Mouse (Mus musculus) MEL (cell line): ENCODE measurements around the gene Synj1. TPM values are rescaled to one million over a fixed set of nuclear protein-coding genes. Genes with fewer than 3 reads are reported as not detected.
A peak's percentile ranks its signal among the peaks of the same experiment; 100 is the strongest.

ENCODE experiments used
- DNase-seq: peaks from one replicate; pipeline ENCODE4 v3.0.0; 2011; ENCODE audit warnings: low read depth, low spot score
- H3K27ac ChIP-seq: 2 replicates; pipeline ENCODE4 v1.5.1; 2012; ENCODE audit warnings: low read depth, mild to moderate bottlenecking, control low read depth, low read length, moderate library complexity; ENCODE audit not compliant: control insufficient read depth
- H3K27me3 ChIP-seq, 2 experiments: fragments of 150-350 bp in 1 of 2; sonication (generic) in 1 of 2; 2 replicates each; pipeline ENCODE4 v1.6.1; 2012; ENCODE audit warnings: low read length in 2 of 2, mild to moderate bottlenecking in 2 of 2, improper control_type of control experiment in 1 of 2, moderate library complexity in 1 of 2; ENCODE audit not compliant: insufficient read depth in 2 of 2, control insufficient read depth in 1 of 2
- H3K36me3 ChIP-seq, 2 experiments: 2 replicates each; pipeline ENCODE4 v1.6.1; 2012 to 2014; ENCODE audit warnings: low read length in 2 of 2, improper control_type of control experiment in 1 of 2, inconsistent platforms in 1 of 2, mild to moderate bottlenecking in 1 of 2; ENCODE audit not compliant: insufficient read depth in 2 of 2, control insufficient read depth in 1 of 2
- H3K4me1 ChIP-seq, 2 experiments: fragments of 150-350 bp in 1 of 2; sonication (generic) in 1 of 2; 2 replicates each; pipeline ENCODE4 v1.6.1; 2012; ENCODE audit warnings: low read length in 2 of 2, improper control_type of control experiment in 1 of 2, mild to moderate bottlenecking in 1 of 2; ENCODE audit not compliant: insufficient read depth in 2 of 2, control insufficient read depth in 1 of 2
- H3K4me3 ChIP-seq, 2 experiments: fragments of 150-350 bp in 1 of 2; sonication (generic) in 1 of 2; 2 replicates each; pipeline ENCODE4 v1.5.1; 2012; ENCODE audit warnings: low read depth in 2 of 2, low read length in 2 of 2, mild to moderate bottlenecking in 2 of 2, moderate library complexity in 2 of 2, control low read depth in 1 of 2, improper control_type of control experiment in 1 of 2; ENCODE audit not compliant: control insufficient read depth in 1 of 2, insufficient read depth in 1 of 2
- H3K79me2 ChIP-seq: 2 replicates; pipeline ENCODE4 v1.6.1; 2012; ENCODE audit warnings: mild to moderate bottlenecking, low read length, moderate library complexity; ENCODE audit not compliant: control insufficient read depth, poor library complexity, insufficient read depth
- H3K9ac ChIP-seq: 2 replicates; pipeline ENCODE4 v1.6.1; 2012; ENCODE audit warnings: low read depth, mild to moderate bottlenecking, control low read depth, low read length, moderate library complexity; ENCODE audit not compliant: control insufficient read depth, poor library complexity, severe bottlenecking
- H3K9me3 ChIP-seq: fragments of 150-350 bp; sonication (generic); replicated peaks from 2 replicates; pipeline ENCODE4 v1.6.1; 2012; ENCODE audit warnings: mild to moderate bottlenecking, low read length, improper control_type of control experiment, moderate library complexity; ENCODE audit not compliant: insufficient read depth
- CHD1 ChIP-seq: IDR thresholded peaks from 2 replicates; pipeline ENCODE4 v1.6.1; 2012; ENCODE audit warnings: low read depth, mild to moderate bottlenecking, inconsistent platforms, low read length, improper control_type of control experiment
- CHD2 ChIP-seq: IDR thresholded peaks from 2 replicates; pipeline ENCODE4 v1.6.1; 2011; ENCODE audit warnings: low read length, improper control_type of control experiment
- CTCF ChIP-seq, 3 experiments: IDR thresholded peaks in 2 of 3; conservative IDR thresholded peaks in 1 of 3; 2 replicates each; pipeline ENCODE4 v1.5.1; 2011 to 2012; ENCODE audit warnings: low read length in 3 of 3, low read depth in 2 of 3, mild to moderate bottlenecking in 2 of 3, improper control_type of control experiment in 1 of 3, inconsistent platforms in 1 of 3, mixed read lengths in 1 of 3, moderate library complexity in 1 of 3; ENCODE audit not compliant: control insufficient read depth in 1 of 3, insufficient read depth in 1 of 3, poor library complexity in 1 of 3, severe bottlenecking in 1 of 3
- E2F4 ChIP-seq: IDR thresholded peaks from 2 replicates; pipeline ENCODE4 v1.6.1; 2011; ENCODE audit warnings: low read depth, low read length, improper control_type of control experiment, borderline replicate concordance
- ELF1 ChIP-seq: IDR thresholded peaks from 2 replicates; pipeline ENCODE4 v1.6.1; 2014; ENCODE audit warnings: low read depth, mild to moderate bottlenecking, inconsistent platforms, low read length, improper control_type of control experiment, moderate library complexity
- ETS1 ChIP-seq: IDR thresholded peaks from 2 replicates; pipeline ENCODE4 v1.6.1; 2012; ENCODE audit warnings: low read depth, mild to moderate bottlenecking, inconsistent platforms, low read length, improper control_type of control experiment, moderate library complexity
- GATA1 ChIP-seq: IDR thresholded peaks from 2 replicates; pipeline ENCODE4 v1.6.1; 2011; ENCODE audit warnings: low read depth, low read length, improper control_type of control experiment
- HCFC1 ChIP-seq: IDR thresholded peaks from 2 replicates; pipeline ENCODE4 v1.6.1; 2012; ENCODE audit warnings: low read depth, mild to moderate bottlenecking, inconsistent platforms, low read length, improper control_type of control experiment, moderate library complexity
- KAT2A ChIP-seq: conservative IDR thresholded peaks from 2 replicates; pipeline ENCODE4 v1.6.1; 2012; ENCODE audit warnings: low read depth, low read length, improper control_type of control experiment, inconsistent platforms
- MAFK ChIP-seq: IDR thresholded peaks from 2 replicates; pipeline ENCODE4 v1.6.1; 2011; ENCODE audit warnings: low read depth, mild to moderate bottlenecking, low read length, improper control_type of control experiment, borderline replicate concordance
- MAX ChIP-seq: IDR thresholded peaks from 2 replicates; pipeline ENCODE4 v1.6.1; 2011; ENCODE audit warnings: low read length, improper control_type of control experiment
- MAZ ChIP-seq: IDR thresholded peaks from 2 replicates; pipeline ENCODE4 v1.6.1; 2012; ENCODE audit warnings: low read depth, mild to moderate bottlenecking, inconsistent platforms, low read length, improper control_type of control experiment
- MEF2A ChIP-seq: IDR thresholded peaks from 2 replicates; pipeline ENCODE4 v1.6.1; 2014; ENCODE audit warnings: low read depth, mild to moderate bottlenecking, inconsistent platforms, low read length, improper control_type of control experiment; ENCODE audit not compliant: poor library complexity, insufficient replicate concordance, severe bottlenecking; ENCODE audit errors: extremely low read depth
- MXI1 ChIP-seq: IDR thresholded peaks from 2 replicates; pipeline ENCODE4 v1.6.1; 2011; ENCODE audit warnings: mild to moderate bottlenecking, low read depth, low read length, improper control_type of control experiment
- MYB ChIP-seq: IDR thresholded peaks from 2 replicates; pipeline ENCODE4 v1.6.1; 2011; ENCODE audit warnings: mild to moderate bottlenecking, low read depth, low read length, improper control_type of control experiment
- MYC ChIP-seq: IDR thresholded peaks from 2 replicates; pipeline ENCODE4 v1.6.1; 2011; ENCODE audit warnings: low read depth, mild to moderate bottlenecking, low read length, improper control_type of control experiment, moderate library complexity
- NRF1 ChIP-seq: IDR thresholded peaks from 2 replicates; pipeline ENCODE4 v1.6.1; 2014; ENCODE audit warnings: low read depth, mild to moderate bottlenecking, inconsistent platforms, low read length, improper control_type of control experiment, moderate library complexity; ENCODE audit not compliant: poor library complexity, insufficient read depth, severe bottlenecking
- POLR2AphosphoS2 ChIP-seq: IDR thresholded peaks from 2 replicates; pipeline ENCODE4 v1.6.1; 2011; ENCODE audit warnings: low read length, improper control_type of control experiment
- POLR2AphosphoS5 ChIP-seq: IDR thresholded peaks from 2 replicates; pipeline ENCODE4 v1.6.1; 2012; ENCODE audit warnings: low read depth, borderline replicate concordance, mild to moderate bottlenecking, inconsistent platforms, low read length, moderate library complexity, mixed read lengths
- RAD21 ChIP-seq: IDR thresholded peaks from 2 replicates; pipeline ENCODE4 v1.6.1; 2011; ENCODE audit warnings: mild to moderate bottlenecking, low read depth, low read length, improper control_type of control experiment
- RCOR1 ChIP-seq: IDR thresholded peaks from 2 replicates; pipeline ENCODE4 v1.6.1; 2012; ENCODE audit warnings: low read depth, mild to moderate bottlenecking, inconsistent platforms, low read length, improper control_type of control experiment
- SIN3A ChIP-seq: IDR thresholded peaks from 2 replicates; pipeline ENCODE4 v1.6.1; 2012; ENCODE audit warnings: low read length, improper control_type of control experiment, inconsistent platforms
- SMC3 ChIP-seq: IDR thresholded peaks from 2 replicates; pipeline ENCODE4 v1.6.1; 2011; ENCODE audit warnings: low read depth, low read length, improper control_type of control experiment
- TAL1 ChIP-seq: IDR thresholded peaks from 2 replicates; pipeline ENCODE4 v1.6.1; 2012; ENCODE audit warnings: mild to moderate bottlenecking, inconsistent platforms, low read length, moderate library complexity, mixed read lengths
- TBP ChIP-seq: IDR thresholded peaks from 2 replicates; pipeline ENCODE4 v1.8.0; 2011; ENCODE audit warnings: low read depth, low read length, improper control_type of control experiment
- TCF12 ChIP-seq: IDR thresholded peaks from 2 replicates; pipeline ENCODE4 v1.6.1; 2014; ENCODE audit warnings: low read depth, mild to moderate bottlenecking, inconsistent platforms, low read length, improper control_type of control experiment, moderate library complexity
- UBTF ChIP-seq: IDR thresholded peaks from 2 replicates; pipeline ENCODE4 v1.6.1; 2012; ENCODE audit warnings: low read depth, mild to moderate bottlenecking, inconsistent platforms, low read length, improper control_type of control experiment, moderate library complexity, borderline replicate concordance; ENCODE audit not compliant: insufficient read depth
- USF1 ChIP-seq: IDR thresholded peaks from 2 replicates; pipeline ENCODE4 v1.6.1; 2014; ENCODE audit warnings: low read depth, mild to moderate bottlenecking, inconsistent platforms, low read length, improper control_type of control experiment, moderate library complexity
- USF2 ChIP-seq, 2 experiments: IDR thresholded peaks; 2 replicates each; pipeline ENCODE4 v1.6.1; 2011 to 2012; ENCODE audit warnings: improper control_type of control experiment in 2 of 2, low read length in 2 of 2, borderline replicate concordance in 1 of 2, inconsistent platforms in 1 of 2, low read depth in 1 of 2, mild to moderate bottlenecking in 1 of 2; ENCODE audit not compliant: insufficient read depth in 1 of 2
- ZC3H11A ChIP-seq: IDR thresholded peaks from 2 replicates; pipeline ENCODE4 v1.6.1; 2012; ENCODE audit warnings: low read depth, mild to moderate bottlenecking, inconsistent platforms, low read length, improper control_type of control experiment
- ZKSCAN1 ChIP-seq: IDR thresholded peaks from 2 replicates; pipeline ENCODE4 v1.6.1; 2012; ENCODE audit warnings: low read depth, mild to moderate bottlenecking, inconsistent platforms, low read length, improper control_type of control experiment, moderate library complexity
- ZMIZ1 ChIP-seq: IDR thresholded peaks from 2 replicates; pipeline ENCODE4 v1.6.1; 2012; ENCODE audit warnings: low read depth, mild to moderate bottlenecking, inconsistent platforms, low read length, improper control_type of control experiment, moderate library complexity
- polyA plus RNA-seq, 2 experiments: library from polyadenylated mRNA; stranded (reverse) in 1 of 2; unstranded in 1 of 2; fragments of >175 nt in 1 of 2; fragments of >200 nt in 1 of 2; gene quantifications; 2 replicates each; pipeline versions ENCODE4 v1.2.1 to v1.2.4; 2012; ENCODE audit warnings: low replicate concordance in 2 of 2, low read depth in 1 of 2; ENCODE audit not compliant: insufficient read length in 2 of 2, insufficient read depth in 1 of 2, missing spikeins in 1 of 2
- total RNA-seq: library from RNA; depleted of rRNA; stranded (reverse); fragments of 300-350 nt; gene quantifications from 2 replicates; pipeline ENCODE4 v1.2.3, GENCODE M21; 2012

Synj1 gene
- total and polyA plus RNA-seq, 3 experiments = 5.0 to 34.5 TPM; not detected in 1

DNA sequence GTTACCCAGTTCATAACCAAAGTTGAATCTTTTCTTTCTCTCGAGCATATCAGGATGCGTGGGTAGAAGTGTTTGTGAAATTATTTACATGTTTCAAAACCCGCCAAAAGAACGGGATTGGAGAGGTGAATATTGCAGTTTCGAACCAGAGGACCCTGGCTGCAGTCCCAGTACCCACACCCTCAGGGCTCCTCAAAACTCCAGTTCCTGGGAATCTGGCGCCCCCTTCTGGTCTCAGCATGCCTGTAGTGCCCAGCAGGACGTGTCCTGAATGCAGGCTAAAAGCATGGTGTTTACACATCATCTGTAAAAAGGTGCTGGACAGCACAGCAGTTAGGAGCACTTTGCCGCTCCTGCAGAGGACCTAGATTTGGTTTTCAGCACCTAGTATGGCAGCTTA lies 34.4 kb upstream of the Synj1 start (continued):
- no peak for TF ChIP-seq POLR2AphosphoS5

DNA sequence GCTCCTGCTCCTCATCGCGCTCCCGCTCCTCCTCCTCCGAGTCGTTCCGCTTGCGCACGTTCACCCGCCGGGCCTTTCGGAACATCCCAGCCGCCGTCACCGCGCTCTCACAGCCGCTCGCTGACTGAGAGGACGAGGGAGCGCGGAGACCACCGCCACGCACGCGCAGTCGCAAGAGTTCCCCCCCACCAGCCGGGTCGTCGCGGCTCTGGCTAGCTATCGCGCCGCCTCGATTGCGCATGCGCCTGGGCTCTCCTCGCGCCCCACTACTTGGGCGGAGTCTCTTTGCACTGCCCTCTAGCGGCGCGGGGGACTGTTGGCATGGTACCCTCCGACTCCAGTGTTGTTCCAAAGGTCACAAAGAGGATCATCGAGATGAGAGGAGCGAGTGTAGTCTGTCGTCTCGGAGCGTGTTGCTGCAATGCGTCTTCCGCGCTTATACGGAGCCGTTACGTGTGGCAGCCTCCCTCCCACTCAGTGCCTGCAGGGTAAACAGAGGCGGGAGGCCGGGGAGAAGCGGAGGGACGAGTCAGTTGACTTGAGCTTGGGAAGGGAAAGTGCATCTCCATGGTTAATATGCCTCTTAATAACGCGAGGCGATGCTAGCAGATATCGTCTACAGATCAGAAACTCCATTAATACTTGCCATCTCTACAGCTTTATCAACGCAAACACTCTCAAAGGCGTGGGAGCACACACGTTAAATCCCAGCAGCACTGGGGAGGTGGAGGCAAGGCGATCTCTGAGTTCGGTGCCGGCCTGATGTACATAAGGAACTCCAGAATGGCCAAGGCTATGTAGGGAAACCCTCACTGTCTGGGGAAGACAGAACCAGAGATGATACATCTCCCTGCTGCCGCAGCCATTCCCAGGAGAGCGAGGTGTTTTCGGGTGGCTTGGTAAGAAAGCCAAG lies 33.4 kb upstream of the Synj1 start, which contains the start of gene Paxbp1:
Gene Paxbp1 (minus strand): TSS at position 274 of the 913 bp plus-strand sequence.
- Histone ChIP-seq H3K36me3 (peaks cover 11 to 14% of the 10 kb centered on the region in 2 experiments), H3K27me3 (no peaks in the 10 kb centered on the region), H3K4me3 (peak within 1 kb of the TSS; percentile 85 to 89)
- TF ChIP-seq SMC3 = no peak; the same call in 1 of the 2 replicates
- TF ChIP-seq CHD2 = no peak
- TF ChIP-seq POLR2AphosphoS5 = peak; percentile 83; the same call in 1 of the 2 replicates
- no peak for TF ChIP-seq ZKSCAN1
- no peak for TF ChIP-seq RAD21
- peak; percentile 57 for TF ChIP-seq TCF12
- TF ChIP-seq HCFC1 = peak; percentile 92
- TF ChIP-seq TBP = peak; percentile 60
- TF ChIP-seq POLR2AphosphoS2 = peak; percentile 56; the same call in 1 of the 2 replicates
- no peak for TF ChIP-seq MAFK
- peak; percentile 92 for TF ChIP-seq SIN3A
- TF ChIP-seq UBTF = 0 out of 2 replicates have a peak, but pooled peaks have one; percentile 1
- TF ChIP-seq RCOR1 = no peak
- peak; percentile 77; the same call in 1 of the 2 replicates for TF ChIP-seq MAZ
- TF ChIP-seq TAL1 = no peak
- TF ChIP-seq USF2 (IDR thresholded peaks at IDR 0.05; ENCODE audit: borderline replicate concordance in 1 of 2, insufficient read depth in 1 of 2, low read depth in 1 of 2, low read length in 2 of 2) = no peak
- TF ChIP-seq CTCF (IDR thresholded peaks at IDR 0.05 in 2 of 3, conservative IDR thresholded peaks at IDR 0.05 in 1 of 3; ENCODE audit: control insufficient read depth in 1 of 3, insufficient read depth in 1 of 3, low read depth in 2 of 3, low read length in 3 of 3, poor library complexity in 1 of 3, severe bottlenecking in 1 of 3) = peak; percentile 73 to 97 (median 96)
- TF ChIP-seq ZMIZ1 = peak; percentile 93
- TF ChIP-seq MYC = peak; percentile 93
- TF ChIP-seq KAT2A = no peak; the same call in 1 of the 2 replicates
- no peak for TF ChIP-seq E2F4
- TF ChIP-seq ELF1 = peak; percentile 73
- TF ChIP-seq NRF1 = peak; percentile 96
- TF ChIP-seq GATA1 = no peak
- TF ChIP-seq MXI1 = peak; percentile 93
- peak; percentile 83 for TF ChIP-seq MAX
- TF ChIP-seq ETS1 = peak; percentile 56; the same call in 1 of the 2 replicates
- peak; percentile 40; the same call in 1 of the 2 replicates for TF ChIP-seq USF1
- TF ChIP-seq MEF2A = no peak
- no peak; the same call in none of the 2 replicates for TF ChIP-seq MYB
- TF ChIP-seq CHD1 = no peak
- TF ChIP-seq ZC3H11A = no peak

More for the DNA sequence above, 33.4 kb upstream of the Synj1 start, which contains the start of gene Paxbp1:
- Histone ChIP-seq H3K79me2 (peaks cover 36% of the 10 kb centered on the region), H3K9me3 (no peaks in the 10 kb centered on the region), H3K4me1 (peaks cover 2 to 3% of the 10 kb centered on the region in 2 experiments; a peak in 1 of 4 replicates), H3K27ac (peak within 1 kb of the TSS; percentile 81), H3K9ac (peak within 1 kb of the TSS; percentile 95)
- DNase-seq = peak; percentile 99
